Comparison of ENCODE assay signal across 24 mouse cellular contexts in genomic region chr16:35055194-35055506, GRCm38 (mm10). TPM values are rescaled to one million over a fixed set of nuclear protein-coding genes. Genes with fewer than 3 reads are reported as not detected.
DNase-seq lines count a peak whose midpoint lies in the region; ATAC-seq and TF ChIP-seq lines count a peak whose summit lies in the region.
"Had no signal": no experiment of that assay in that cellular context is flagged by ENCODE, and none has a peak within 500 bp of the region (broad histone marks: within the 10 kb centered on the region; RNA-seq: fewer than 3 reads in every experiment).

No protein-coding gene starts in this region.

- 0 out of 2 replicates have a peak overlapping the region, but pooled peaks have one; percentile 26 for H3K9ac ChIP-seq in forebrain, embryonic 13.5 days
- H3K9ac ChIP-seq in forebrain, embryonic 11.5 days (ENCODE audit: low read length) = no peak overlapping the region
- no peak overlapping the region for H3K9ac ChIP-seq in lung, postnatal 0 days (replicated peaks; ENCODE audit: low read depth)
- H3K9ac ChIP-seq: embryonic facial prominence, embryonic 12.5 days; heart, embryonic 12.5 days; limb, embryonic 12.5 days; midbrain, embryonic 13.5 days; neural tube, embryonic 15.5 days had no signal

- H3K79me2 ChIP-seq in macrophage (ENCODE audit: inconsistent target) = no peaks in the 10 kb centered on the region

- no peak for DNase-seq in forebrain, embryonic 11.5 days (ENCODE audit: low spot score)
- DNase-seq in lung, postnatal 0 days (ENCODE audit: low spot score) = peak; percentile 64
- DNase-seq in lung, postnatal 10 days = no peak
- peak; percentile 73 for DNase-seq in brain, adult 2 months (ENCODE audit: low read depth, low spot score)
- no peak for DNase-seq in ovary, postnatal 14 days (ENCODE audit: low spot score)
- no peak for DNase-seq in layer of hippocampus, adult 18-20 months (ENCODE audit: low spot score in 2 of 2)
- DNase-seq: adrenal gland, adult 8-10 months; cerebellum, adult 18-20 months; heart, postnatal 36 days; kidney, adult 11 months; retina, postnatal 1 day; thymus, postnatal 14 days had no signal

- H3K4me2 ChIP-seq in forebrain, embryonic 13.5 days = no peak overlapping the region
- no peak overlapping the region for H3K4me2 ChIP-seq in forebrain, embryonic 11.5 days (ENCODE audit: low read depth, low read length, severe bottlenecking)
- H3K4me2 ChIP-seq in lung, postnatal 0 days (replicated peaks; ENCODE audit: low read depth, low read length) = no peak overlapping the region
- H3K4me2 ChIP-seq: embryonic facial prominence, embryonic 12.5 days; heart, embryonic 12.5 days; limb, embryonic 12.5 days; midbrain, embryonic 13.5 days; neural tube, embryonic 15.5 days had no signal

- no peaks in the 10 kb centered on the region for H3K36me3 ChIP-seq in forebrain, embryonic 13.5 days (ENCODE audit: poor library complexity, severe bottlenecking)
- H3K36me3 ChIP-seq in forebrain, embryonic 11.5 days (ENCODE audit: control insufficient read depth, insufficient read depth, low read length) = no peaks in the 10 kb centered on the region
- no peaks in the 10 kb centered on the region for H3K36me3 ChIP-seq in lung, postnatal 0 days (ENCODE audit: insufficient read depth, low read length)
- no peaks in the 10 kb centered on the region for H3K36me3 ChIP-seq in macrophage (ENCODE audit: inconsistent target)
- H3K36me3 ChIP-seq: embryonic facial prominence, embryonic 12.5 days; heart, embryonic 12.5 days; midbrain, embryonic 13.5 days; neural tube, embryonic 15.5 days had no signal

- TF ChIP-seq EP300 in lung, postnatal 0 days (IDR thresholded peaks at IDR 0.05) = no peak

- no peak for TF ChIP-seq CTCF in lung, postnatal 0 days (IDR thresholded peaks at IDR 0.05)

- peaks cover 4% of the 10 kb centered on the region for H3K4me1 ChIP-seq in forebrain, embryonic 13.5 days
- H3K4me1 ChIP-seq in forebrain, embryonic 11.5 days (replicated peaks; ENCODE audit: control insufficient read depth, insufficient read depth, low read length) = no peaks in the 10 kb centered on the region
- no peaks in the 10 kb centered on the region for H3K4me1 ChIP-seq in lung, postnatal 0 days (ENCODE audit: insufficient read depth, low read depth, low read length)
- H3K4me1 ChIP-seq: heart, embryonic 12.5 days; limb, embryonic 12.5 days had no signal

- H3K9me3 ChIP-seq in forebrain, embryonic 13.5 days (replicated peaks) = no peaks in the 10 kb centered on the region
- H3K9me3 ChIP-seq in forebrain, embryonic 11.5 days (ENCODE audit: control insufficient read depth, low read length) = no peaks in the 10 kb centered on the region
- no peaks in the 10 kb centered on the region for H3K9me3 ChIP-seq in lung, postnatal 0 days (ENCODE audit: low read length)
- H3K9me3 ChIP-seq: embryonic facial prominence, embryonic 12.5 days; heart, embryonic 12.5 days; limb, embryonic 12.5 days; midbrain, embryonic 13.5 days; neural tube, embryonic 15.5 days had no signal

- ATAC-seq in forebrain, embryonic 13.5 days = no peak
- ATAC-seq in forebrain, embryonic 11.5 days (replicated peaks; ENCODE audit: low FRiP score) = no peak
- ATAC-seq in lung, postnatal 0 days = peak; percentile 52

- no peak overlapping the region for H3K27ac ChIP-seq in forebrain, embryonic 13.5 days
- no peak overlapping the region for H3K27ac ChIP-seq in forebrain, embryonic 11.5 days (ENCODE audit: low read depth, low read length)
- 0 out of 2 replicates have a peak overlapping the region, but pooled peaks have one; percentile 14 for H3K27ac ChIP-seq in lung, postnatal 0 days (ENCODE audit: low read length)
- H3K27ac ChIP-seq in macrophage = peak overlapping the region; percentile 66
- H3K27ac ChIP-seq: embryonic facial prominence, embryonic 12.5 days; hindbrain, postnatal 0 days; kidney, postnatal 0 days; layer of hippocampus, adult 2 months; left cerebral cortex, adult 2 months; limb, embryonic 12.5 days; midbrain, embryonic 13.5 days; neural tube, embryonic 15.5 days had no signal

- H3K4me3 ChIP-seq in forebrain, embryonic 13.5 days = no peak overlapping the region
- H3K4me3 ChIP-seq in forebrain, embryonic 11.5 days (ENCODE audit: low read depth, low read length) = no peak overlapping the region
- H3K4me3 ChIP-seq in lung, postnatal 0 days (ENCODE audit: low read depth, low read length) = no peak overlapping the region
- H3K4me3 ChIP-seq in macrophage (ENCODE audit: inconsistent target) = no peak overlapping the region
- H3K4me3 ChIP-seq: embryonic facial prominence, embryonic 12.5 days; heart, embryonic 12.5 days; layer of hippocampus, adult 2 months; left cerebral cortex, adult 2 months; limb, embryonic 12.5 days; midbrain, embryonic 13.5 days; myocyte; neural tube, embryonic 15.5 days had no signal

- no peaks in the 10 kb centered on the region for H3K27me3 ChIP-seq in forebrain, embryonic 13.5 days
- no peaks in the 10 kb centered on the region for H3K27me3 ChIP-seq in forebrain, embryonic 11.5 days (ENCODE audit: control insufficient read depth, insufficient read depth, low read length)
- no peaks in the 10 kb centered on the region for H3K27me3 ChIP-seq in lung, postnatal 0 days (replicated peaks; ENCODE audit: insufficient read depth, low read length)
- H3K27me3 ChIP-seq: embryonic facial prominence, embryonic 12.5 days; heart, embryonic 12.5 days; limb, embryonic 12.5 days; neural tube, embryonic 15.5 days had no signal

- WGBS in forebrain, embryonic 13.5 days = 85% methylated on average over 1 of the region's 1 CpGs
- 73% methylated on average over 1 of the region's 1 CpGs for WGBS in forebrain, embryonic 11.5 days
- 47% methylated on average over 1 of the region's 1 CpGs for WGBS in lung, postnatal 0 days
- 22% methylated on average over 1 of the region's 1 CpGs for WGBS in macrophage (ENCODE audit: missing documents)

RNA-seq across cellular contexts. Expression of gene Hacd2, which starts 32.9 kb away (rescaled TPM):
- 40.8 and 42.2 TPM in 2 replicates for polyA plus RNA-seq in forebrain, embryonic 13.5 days (2015; fragmentation: Nextera tagmentation; extraction: Ambion mirVana)
- 24.4 and 33.9 TPM in 2 replicates for polyA plus RNA-seq in forebrain, embryonic 11.5 days (2014; fragmentation: Nextera tagmentation; extraction: Ambion mirVana)
- 60.8 and 67.1 TPM in 2 replicates for polyA plus RNA-seq in lung, postnatal 0 days (2015; fragmentation: Nextera tagmentation; extraction: Ambion mirVana)
- 10 to 100 TPM in 6 of 26 experiments, 1 to 10 TPM in 20; 2.1 to 26.0 (median 8.1) TPM for total RNA-seq in macrophage (2018; cell fraction: chromatin; rRNA removed)
- 10 to 100 TPM in 20 of 26 experiments, 1 to 10 TPM in 6; 5.4 to 16.8 (median 11.6) TPM for total RNA-seq in macrophage (2018; cell fraction: cytosol; rRNA removed)
- total RNA-seq in macrophage (2018; cell fraction: nucleus; rRNA removed) = 10 to 100 TPM in 11 of 26 experiments, 1 to 10 TPM in 15; 4.0 to 27.4 (median 8.6) TPM
- 10.6 to 17.8 TPM (median 14.4 TPM) in 3 replicates for polyA plus RNA-seq in macrophage (2018)
- 10 to 100 TPM; 30.4 to 35.9 TPM for total RNA-seq in layer of hippocampus, adult 18-20 months (2021)

Comparison
In these comparisons a context has a peak if more than half of its experiments do, and no peak if none do; other contexts are left out.
1. DNase-seq: peak in lung, postnatal 0 days (single experiment) and brain, adult 2 months (single experiment); none in forebrain, embryonic 11.5 days (single experiment), lung, postnatal 10 days (single experiment), ovary, postnatal 14 days (single experiment) and layer of hippocampus, adult 18-20 months (0 of 2).
2. H3K27ac ChIP-seq: peak in lung, postnatal 0 days (single experiment) and macrophage (single experiment); none in forebrain, embryonic 13.5 days (single experiment) and forebrain, embryonic 11.5 days (single experiment).